Mouse (Mus musculus) liver, adult 2 months (tissue): Measurements from ENCODE around the gene Slc47a1.
A peak's percentile ranks its signal among the peaks of the same experiment; 100 is the strongest.

ENCODE experiments used
- CTCF ChIP-seq: fragments of 200-500 bp; IDR thresholded peaks from 2 replicates; pipeline ENCODE4 v1.5.1; 2011; ENCODE audit warnings: low read depth, low read length, control low read depth
- POLR2A ChIP-seq: fragments of 200-500 bp; IDR thresholded peaks from 2 replicates; pipeline ENCODE4 v1.6.1; 2011; ENCODE audit warnings: low read length, control low read depth; ENCODE audit not compliant: insufficient read depth; ENCODE audit errors: extremely low read depth

GRCm38 (mm10) chr11:61408184-61409027, 30.3 kb upstream of the Slc47a1 start:
- TF ChIP-seq CTCF (no peak), POLR2A (0 out of 2 replicates have a peak, but pooled peaks have one; percentile 14)
